Mouse (Mus musculus) lung, postnatal 0 days (tissue): ENCODE measurements around the gene Mgarp.

Experiments used
- CTCF ChIP-seq: IDR thresholded peaks from 2 replicates; pipeline ENCODE4 v1.5.1; 2016; ENCODE audit warnings: antibody characterized with exemption, mild to moderate bottlenecking
- EP300 ChIP-seq: IDR thresholded peaks from 2 replicates; pipeline ENCODE4 v1.6.1; 2016; ENCODE audit warnings: antibody characterized with exemption, mild to moderate bottlenecking, control low read depth

DNA sequence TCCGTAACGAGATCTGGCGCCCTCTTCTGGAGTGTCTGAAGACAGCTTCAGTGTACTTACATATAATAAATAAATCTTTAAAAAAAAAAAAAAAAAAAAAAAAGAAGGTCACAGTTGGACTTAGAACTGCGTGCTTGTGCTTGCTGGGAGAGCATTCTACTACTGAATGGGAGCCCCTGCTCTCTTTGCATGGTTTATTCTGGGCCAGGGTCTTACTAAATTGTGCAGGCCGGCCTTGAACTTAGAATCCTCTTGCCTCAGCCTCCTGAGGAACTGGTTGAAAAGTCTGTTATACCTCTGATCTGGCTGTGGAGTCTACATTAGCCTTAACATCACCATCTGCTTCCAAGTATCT, 15.9 kb downstream of the Mgarp start:
- peak; percentile 0; the same call in 1 of the 2 replicates for TF ChIP-seq CTCF
- TF ChIP-seq EP300, result no peak
